Mouse (Mus musculus) skeletal muscle tissue, adult 2 months (tissue): ENCODE measurements around the gene Crybg2.

Source experiments
- DNase-seq: peaks from one replicate; pipeline ENCODE4 v3.0.0-alpha.2; 2012; ENCODE audit warnings: low read depth, low spot score

Gene Crybg2

GRCm38 (mm10) chr4:134119644-134120043 is 59.0 kb downstream of the Crybg2 start:
- no peak for DNase-seq

GRCm38 (mm10) chr4:134120192-134120805 is 59.7 kb downstream of the Crybg2 start:
- DNase-seq = no peak

GRCm38 (mm10) chr4:134120916-134121315 is 60.3 kb downstream of the Crybg2 start:
- DNase-seq = no peak

GRCm38 (mm10) chr4:134121571-134121970 is 61.0 kb downstream of the Crybg2 start:
- no peak for DNase-seq

GRCm38 (mm10) chr4:134122281-134122680 is 61.7 kb downstream of the Crybg2 start:
- peak; percentile 51 for DNase-seq

GRCm38 (mm10) chr4:134123147-134123546 is 62.5 kb downstream of the Crybg2 start:
- DNase-seq = no peak

GRCm38 (mm10) chr4:134123680-134124551 is 63.3 kb downstream of the Crybg2 start:
- DNase-seq = no peak

GRCm38 (mm10) chr4:134125383-134126060 is 64.9 kb downstream of the Crybg2 start:
- no peak for DNase-seq

- DNase-seq = no peak
Observed at GRCm38 (mm10) chr4:134126300-134127120, 65.9 kb downstream of the Crybg2 start.

- no peak for DNase-seq
Observed at GRCm38 (mm10) chr4:134127121-134127455, 66.5 kb downstream of the Crybg2 start.

GRCm38 (mm10) chr4:134127793-134128192 is 67.2 kb downstream of the Crybg2 start:
- DNase-seq = no peak

GRCm38 (mm10) chr4:134128221-134128982 is 67.8 kb downstream of the Crybg2 start, which contains the start of gene Sh3bgrl3:
Gene Sh3bgrl3 (minus strand): TSS chr4:134128789.
- peak; percentile 78 for DNase-seq

- DNase-seq = no peak
Observed at GRCm38 (mm10) chr4:134128983-134129362, 68.4 kb downstream of the Crybg2 start.

GRCm38 (mm10) chr4:134129482-134129881 is 68.9 kb downstream of the Crybg2 start:
- DNase-seq = no peak

GRCm38 (mm10) chr4:134132117-134132516 is 71.5 kb downstream of the Crybg2 start:
- no peak for DNase-seq

- DNase-seq = no peak
Observed at GRCm38 (mm10) chr4:134132519-134133095, 72.0 kb downstream of the Crybg2 start.

- no peak for DNase-seq
Observed at GRCm38 (mm10) chr4:134136280-134136926, 75.8 kb downstream of the Crybg2 start.

- DNase-seq = no peak
Observed at GRCm38 (mm10) chr4:134138857-134139256, 78.2 kb downstream of the Crybg2 start.
